Mouse (Mus musculus): ENCODE data around the gene Eif4e3. TPM values are rescaled to one million over a fixed set of nuclear protein-coding genes. Genes with fewer than 3 reads are reported as not detected.

The Eif4e3 gene
- polyA plus RNA-seq (2015; fragmentation: Nextera tagmentation; extraction: Ambion mirVana) = 9.5 and 9.7 TPM in 2 replicates

DNA sequence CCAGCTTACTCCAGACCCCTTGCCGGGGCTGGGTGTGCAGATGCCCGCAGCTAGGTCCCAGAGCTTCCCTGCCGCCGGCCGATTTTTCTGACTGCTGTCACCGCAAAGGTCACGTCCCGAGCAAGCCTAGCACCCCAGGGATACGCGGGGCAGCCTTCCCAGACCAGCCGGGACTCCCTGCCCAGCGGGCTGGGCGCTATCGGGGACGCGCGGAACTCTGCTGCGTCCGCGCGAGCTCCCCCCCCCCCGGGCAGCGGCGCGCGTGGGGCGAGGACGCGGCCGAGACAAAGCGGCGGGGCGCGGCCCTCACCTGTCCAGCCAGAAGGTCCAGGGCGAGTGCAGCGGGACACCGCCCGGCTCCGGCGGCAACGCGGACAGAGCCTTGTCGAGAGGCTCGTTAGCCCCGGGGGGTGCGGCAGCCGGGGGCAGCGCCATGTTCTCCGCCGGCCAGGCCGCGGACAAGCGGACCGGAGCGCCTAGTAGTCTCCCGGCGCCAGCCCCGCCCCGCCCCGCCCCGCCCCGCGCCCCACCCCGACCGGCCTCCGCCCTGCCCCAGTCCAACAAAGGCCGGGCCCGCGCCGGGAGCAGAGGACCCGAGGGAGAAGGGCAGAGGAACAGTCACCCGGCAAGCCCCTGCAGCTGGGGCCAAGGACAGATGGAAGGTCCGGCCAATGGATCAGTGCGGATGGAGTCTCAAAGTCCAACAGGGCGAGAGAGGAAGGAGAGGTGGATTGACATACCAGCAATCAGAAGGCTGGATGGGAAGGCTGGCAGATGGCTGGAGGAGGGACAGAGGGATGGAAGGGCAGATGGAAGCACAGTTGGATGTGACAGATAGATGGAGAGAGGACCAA is at the start of gene Eif4e3, which contains the start of gene Gm20696:
TSS of gene Eif4e3 (minus strand) at position 454 of the 854 bp plus-strand sequence.
TSS of gene Gm20696 (minus strand) at position 480 of the 854 bp plus-strand sequence.

GRCm38 (mm10) chr6:99692206-99692915 is 25.8 kb upstream of the Eif4e3 start, which contains the start of gene Gpr27:
Gene Gpr27, plus strand, starts transcription at chr6:99692679.

Other genes with a start within 250 kb of the Eif4e3 start
- 28.6 and 29.9 TPM in 2 replicates for gene Foxp1, start 144.1 kb downstream of the Eif4e3 start, polyA plus RNA-seq (2015; fragmentation: Nextera tagmentation; extraction: Ambion mirVana)
- gene Gm20696, start within 50 bp of the Eif4e3 start, polyA plus RNA-seq (2015; fragmentation: Nextera tagmentation; extraction: Ambion mirVana) = 1.6 and 2.2 TPM in 2 replicates
- gene Gpr27, start 25.9 kb upstream of the Eif4e3 start, polyA plus RNA-seq (2015; fragmentation: Nextera tagmentation; extraction: Ambion mirVana) = 1.4 TPM in 2 replicates
- gene Prok2, start 59.6 kb upstream of the Eif4e3 start, polyA plus RNA-seq (2015; fragmentation: Nextera tagmentation; extraction: Ambion mirVana) = 0.26 TPM in 1 of 2 replicates, not detected in the other

Measured in skeletal muscle tissue, postnatal 0 days (tissue).